Mouse (Mus musculus): Measurements from ENCODE around the gene Trim56. TPM values are rescaled to one million over a fixed set of nuclear protein-coding genes. Genes with fewer than 3 reads are reported as not detected.
"Not testable (repeated sequence)": the region's sequence is repeated elsewhere in the genome, so short reads cannot be mapped to it uniquely, and the experiment has no call there.

Gene Trim56
- 49.3 and 55.8 TPM in 2 replicates for polyA plus RNA-seq (2012; rRNA removed)

GRCm38 (mm10) chr5:137115866-137116847 lies at the start of gene Trim56:
Trim56 (minus strand) TSS chr5:137116209.
- H3K27ac ChIP-seq (ENCODE audit: control insufficient read depth, insufficient read depth, low read length), result peak within 1 kb of the TSS; percentile 76
- WGBS, result 6% methylated on average over 29 of the region's 29 CpGs
- peak; percentile 63; the same call in 1 of the 2 replicates for TF ChIP-seq POLR2A (IDR thresholded peaks at IDR 0.05; ENCODE audit: control insufficient read depth, extremely low read depth, insufficient read depth, low read length, poor library complexity)
- TF ChIP-seq CTCF (IDR thresholded peaks at IDR 0.05; ENCODE audit: borderline replicate concordance, control insufficient read depth, extremely low read depth, insufficient read depth, low read length, poor library complexity), result 0 out of 2 replicates have a peak, but pooled peaks have one; percentile 31
- DNase-seq, result peak; percentile 83
- peaks cover 10% of the 10 kb centered on the region for H3K4me1 ChIP-seq (replicated peaks; ENCODE audit: control insufficient read depth, insufficient read depth, low read length)
- H3K4me3 ChIP-seq (ENCODE audit: control insufficient read depth, insufficient read depth, low read length), result peak within 1 kb of the TSS; percentile 89
- peaks cover 22% of the 10 kb centered on the region for H3K36me3 ChIP-seq (ENCODE audit: control insufficient read depth, insufficient read depth, low read length)
- H3K27me3 ChIP-seq (ENCODE audit: control insufficient read depth, insufficient read depth, low read length), result no peaks in the 10 kb centered on the region

DNA sequence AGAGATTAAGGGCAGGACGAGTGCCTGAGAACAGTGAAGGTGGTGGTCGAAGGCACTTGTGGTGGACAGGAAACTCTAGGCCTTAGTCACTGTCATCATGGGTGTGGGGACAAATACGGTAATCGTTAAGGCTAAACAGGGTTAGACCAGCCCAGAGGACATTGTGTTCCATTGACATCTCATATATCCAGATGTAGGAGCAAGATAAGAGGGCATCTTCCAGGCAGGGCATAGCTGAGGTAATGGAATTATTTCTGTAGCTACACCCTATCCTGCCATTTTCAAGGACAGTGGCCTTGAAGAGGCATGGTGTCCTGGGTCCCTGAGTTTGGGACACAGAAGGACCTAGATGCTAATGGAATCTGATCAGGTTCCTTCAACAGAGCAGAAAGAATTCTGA lies 45.8 kb upstream of the Trim56 start:
- Histone ChIP-seq H3K27ac (ENCODE audit: control insufficient read depth, insufficient read depth, low read length) (no peak overlapping the region), H3K27me3 (ENCODE audit: control insufficient read depth, insufficient read depth, low read length) (no peaks in the 10 kb centered on the region), H3K4me3 (ENCODE audit: control insufficient read depth, insufficient read depth, low read length) (no peak overlapping the region), H3K36me3 (ENCODE audit: control insufficient read depth, insufficient read depth, low read length) (no peaks in the 10 kb centered on the region), H3K4me1 (replicated peaks; ENCODE audit: control insufficient read depth, insufficient read depth, low read length) (peaks cover 5% of the 10 kb centered on the region)
- TF ChIP-seq CTCF (IDR thresholded peaks at IDR 0.05; ENCODE audit: borderline replicate concordance, control insufficient read depth, extremely low read depth, insufficient read depth, low read length, poor library complexity) (no peak), POLR2A (IDR thresholded peaks at IDR 0.05; ENCODE audit: control insufficient read depth, extremely low read depth, insufficient read depth, low read length, poor library complexity) (no peak)
- DNase-seq, result no peak
- WGBS, result 83% methylated on average over 4 of the region's 4 CpGs

- no peak overlapping the region for H3K27ac ChIP-seq (ENCODE audit: control insufficient read depth, insufficient read depth, low read length)
- no peaks in the 10 kb centered on the region; the same call in 1 of the 2 replicates for H3K27me3 ChIP-seq (ENCODE audit: control insufficient read depth, insufficient read depth, low read length)
- WGBS, result 7% methylated on average over 11 of the region's 11 CpGs
- TF ChIP-seq POLR2A (IDR thresholded peaks at IDR 0.05; ENCODE audit: control insufficient read depth, extremely low read depth, insufficient read depth, low read length, poor library complexity) (no peak), CTCF (IDR thresholded peaks at IDR 0.05; ENCODE audit: borderline replicate concordance, control insufficient read depth, extremely low read depth, insufficient read depth, low read length, poor library complexity) (peak; percentile 95; the same call in 1 of the 2 replicates)
- peaks cover 5% of the 10 kb centered on the region for H3K4me1 ChIP-seq (replicated peaks; ENCODE audit: control insufficient read depth, insufficient read depth, low read length)
- no peaks in the 10 kb centered on the region for H3K36me3 ChIP-seq (ENCODE audit: control insufficient read depth, insufficient read depth, low read length)
- DNase-seq, result peak; percentile 88
- no peak overlapping the region for H3K4me3 ChIP-seq (ENCODE audit: control insufficient read depth, insufficient read depth, low read length)
Observed at GRCm38 (mm10) chr5:137159461-137159860, 43.5 kb upstream of the Trim56 start.

- Histone ChIP-seq H3K4me3 (ENCODE audit: control insufficient read depth, insufficient read depth, low read length) (no peak overlapping the region), H3K36me3 (ENCODE audit: control insufficient read depth, insufficient read depth, low read length) (no peaks in the 10 kb centered on the region), H3K27ac (ENCODE audit: control insufficient read depth, insufficient read depth, low read length) (no peak overlapping the region), H3K4me1 (replicated peaks; ENCODE audit: control insufficient read depth, insufficient read depth, low read length) (no peaks in the 10 kb centered on the region), H3K27me3 (ENCODE audit: control insufficient read depth, insufficient read depth, low read length) (no peaks in the 10 kb centered on the region; the same call in 1 of the 2 replicates)
- TF ChIP-seq POLR2A (IDR thresholded peaks at IDR 0.05; ENCODE audit: control insufficient read depth, extremely low read depth, insufficient read depth, low read length, poor library complexity), result no peak
- no peak for TF ChIP-seq CTCF (IDR thresholded peaks at IDR 0.05; ENCODE audit: borderline replicate concordance, control insufficient read depth, extremely low read depth, insufficient read depth, low read length, poor library complexity)
- no peak for DNase-seq
- 96% methylated on average over 5 of the region's 5 CpGs for WGBS
Observed at GRCm38 (mm10) chr5:137153289-137153688, 37.3 kb upstream of the Trim56 start.

DNA sequence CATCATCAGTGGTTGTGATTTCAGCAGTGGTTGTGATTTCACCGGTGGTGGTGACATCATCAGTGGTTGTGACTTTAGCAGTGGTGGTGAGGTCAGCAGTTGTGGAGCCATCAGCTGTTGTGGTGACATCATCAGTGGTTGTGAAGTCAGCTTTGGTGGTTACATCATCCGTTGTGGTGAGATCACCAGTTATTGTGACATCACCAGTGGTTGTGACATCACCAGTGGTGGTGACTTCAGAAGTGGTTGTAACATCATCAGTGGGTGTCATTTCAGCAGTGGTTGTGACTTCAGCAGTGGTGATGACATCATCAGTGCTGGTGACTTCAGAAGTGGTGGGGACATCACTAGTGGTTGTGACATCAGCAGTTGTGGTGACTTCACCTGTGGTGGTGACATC lies 36.6 kb upstream of the Trim56 start:
- H3K36me3 ChIP-seq (ENCODE audit: control insufficient read depth, insufficient read depth, low read length), result no peaks in the 10 kb centered on the region
- no peak for DNase-seq
- H3K27ac ChIP-seq (ENCODE audit: control insufficient read depth, insufficient read depth, low read length), result no peak overlapping the region
- no peaks in the 10 kb centered on the region; the same call in 1 of the 2 replicates for H3K27me3 ChIP-seq (ENCODE audit: control insufficient read depth, insufficient read depth, low read length)
- no peak for TF ChIP-seq POLR2A (IDR thresholded peaks at IDR 0.05; ENCODE audit: control insufficient read depth, extremely low read depth, insufficient read depth, low read length, poor library complexity)
- WGBS, result 60% methylated on average over 2 of the region's 2 CpGs
- no peak overlapping the region for H3K4me3 ChIP-seq (ENCODE audit: control insufficient read depth, insufficient read depth, low read length)
- no peaks in the 10 kb centered on the region for H3K4me1 ChIP-seq (replicated peaks; ENCODE audit: control insufficient read depth, insufficient read depth, low read length)

DNA sequence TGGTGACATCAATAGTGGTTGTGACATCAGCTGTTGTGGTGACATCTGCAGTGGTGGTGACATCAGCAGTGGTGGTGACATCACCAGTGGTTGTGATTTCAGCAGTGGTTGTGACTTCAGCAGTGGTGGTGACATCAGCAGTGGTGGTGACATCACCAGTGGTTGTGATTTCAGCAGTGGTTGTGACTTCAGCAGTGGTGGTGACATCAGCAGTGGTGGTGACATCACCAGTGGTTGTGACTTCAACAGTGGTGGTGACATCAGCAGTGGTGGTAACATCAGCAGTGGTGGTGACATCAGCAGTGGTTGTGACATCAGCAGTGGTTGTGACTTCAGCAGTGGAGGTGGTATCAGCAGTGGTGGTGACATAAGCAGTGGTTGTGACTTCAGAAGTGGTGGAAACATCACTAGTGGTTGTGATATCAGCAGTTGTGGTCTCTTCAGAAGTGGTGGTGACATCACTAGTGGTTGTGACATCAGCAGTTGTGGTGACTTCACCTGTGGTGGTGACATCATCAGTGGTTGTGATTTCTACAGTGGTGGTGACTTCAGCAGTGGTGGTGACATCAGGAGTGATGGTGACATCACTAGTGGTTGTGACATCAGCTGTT lies 33.4 kb upstream of the Trim56 start, which contains the start of gene Muc3:
Gene Muc3, minus strand, starts transcription at position 51 of the 611 bp plus-strand sequence.
- not testable (repeated sequence) for H3K36me3 ChIP-seq (ENCODE audit: control insufficient read depth, insufficient read depth, low read length); H3K27ac ChIP-seq (ENCODE audit: control insufficient read depth, insufficient read depth, low read length); H3K27me3 ChIP-seq (ENCODE audit: control insufficient read depth, insufficient read depth, low read length); H3K4me1 ChIP-seq (replicated peaks; ENCODE audit: control insufficient read depth, insufficient read depth, low read length); DNase-seq; H3K4me3 ChIP-seq (ENCODE audit: control insufficient read depth, insufficient read depth, low read length)
